Mouse (Mus musculus) left cerebral cortex, adult 9 months (tissue): ENCODE measurements at regions not wholly inside any gene's neighbourhood (a gene's known extent, or its start where the extent isn't known, plus 50 kb on each side); places are given as distances from the start of the nearest gene placed in this dataset.
"Not testable (repeated sequence)": the region's sequence is repeated elsewhere in the genome, so short reads cannot be mapped to it uniquely, and the experiment has no call there.

Experiments used
- DNase-seq, 2 experiments: peaks; one replicate each; pipeline ENCODE4 v3.0.0; 2022; ENCODE audit warnings: low spot score in 2 of 2

DNA sequence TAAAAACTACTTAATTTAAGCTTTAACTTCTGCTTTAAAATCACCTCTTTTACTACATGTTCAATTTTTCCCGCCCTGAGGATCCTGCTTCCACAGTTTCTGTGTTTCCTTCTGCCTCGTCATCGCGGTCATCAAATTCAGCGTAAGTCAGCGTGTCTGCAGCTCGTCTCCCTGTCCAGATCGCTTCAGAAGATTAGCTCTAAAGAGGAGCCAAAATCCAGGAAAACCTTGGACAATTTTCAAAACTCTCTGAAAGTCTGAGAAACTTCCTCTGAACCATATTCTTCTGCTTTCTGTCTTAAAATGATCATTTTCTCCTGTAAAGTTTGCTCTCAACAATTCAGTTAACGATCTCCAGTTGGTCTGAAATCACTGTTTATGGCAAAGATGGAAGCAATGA is 196.2 kb upstream of the Speer4f2 start:
- no peak for DNase-seq

DNA sequence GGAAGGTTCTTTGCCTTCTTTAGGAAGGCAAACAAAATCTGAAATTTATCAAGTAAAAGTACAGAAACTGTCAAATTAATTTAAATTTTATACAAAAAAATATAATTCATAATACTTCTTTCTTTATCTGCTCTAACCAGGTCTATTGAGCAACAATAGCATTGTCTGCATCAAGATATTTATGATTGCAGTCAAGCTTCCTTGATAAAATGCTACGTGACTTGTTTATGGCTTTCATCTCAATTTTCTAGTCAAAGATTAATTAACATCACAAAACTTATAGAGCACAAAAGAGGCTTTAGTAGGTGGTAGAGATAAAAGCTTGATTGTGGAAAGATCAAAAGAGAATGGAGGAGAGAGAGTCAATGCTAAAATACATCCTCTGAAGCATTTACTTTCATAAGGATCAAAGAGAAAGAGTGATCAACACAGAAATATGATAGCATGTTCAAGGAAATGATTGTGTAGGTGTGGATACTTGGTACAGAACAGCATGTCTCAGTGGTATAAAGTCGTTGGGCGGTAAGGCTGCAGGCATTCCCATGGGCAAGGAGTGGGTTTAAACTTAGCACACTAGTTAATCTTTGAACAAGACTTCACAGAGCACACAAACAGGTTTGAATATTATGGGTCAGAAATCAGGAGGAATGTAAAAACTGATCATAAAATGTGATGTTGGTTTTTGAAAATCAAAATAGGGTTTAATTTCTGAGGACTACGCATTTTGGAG is 164.3 kb upstream of the Speer4f2 start:
- DNase-seq: no peak

DNA sequence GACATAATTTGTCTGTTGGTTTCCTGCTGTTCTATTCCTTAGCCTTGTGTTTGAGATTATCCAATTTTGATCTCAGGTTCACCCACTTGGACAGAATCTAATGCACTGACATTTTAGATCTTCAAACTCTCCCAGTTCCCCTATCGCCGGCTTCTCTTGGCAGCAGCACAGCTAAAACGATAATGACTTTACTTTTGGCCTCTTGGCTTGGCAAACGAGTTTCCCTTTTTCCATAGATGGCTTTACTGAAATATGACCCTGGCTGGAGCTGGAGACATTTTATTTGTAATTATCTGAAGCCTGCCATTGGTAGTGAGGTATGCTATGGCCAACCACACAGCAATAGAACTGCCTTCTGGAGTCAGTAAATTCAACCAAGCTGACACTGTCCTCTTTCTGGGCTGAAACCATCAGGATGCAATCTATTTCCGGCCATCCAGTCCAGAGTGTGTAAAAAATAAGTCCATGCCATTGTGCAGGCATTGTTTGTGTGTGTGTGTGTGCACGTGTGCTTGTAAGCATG is 162.2 kb upstream of the Speer4f2 start:
- no peak for DNase-seq

DNA sequence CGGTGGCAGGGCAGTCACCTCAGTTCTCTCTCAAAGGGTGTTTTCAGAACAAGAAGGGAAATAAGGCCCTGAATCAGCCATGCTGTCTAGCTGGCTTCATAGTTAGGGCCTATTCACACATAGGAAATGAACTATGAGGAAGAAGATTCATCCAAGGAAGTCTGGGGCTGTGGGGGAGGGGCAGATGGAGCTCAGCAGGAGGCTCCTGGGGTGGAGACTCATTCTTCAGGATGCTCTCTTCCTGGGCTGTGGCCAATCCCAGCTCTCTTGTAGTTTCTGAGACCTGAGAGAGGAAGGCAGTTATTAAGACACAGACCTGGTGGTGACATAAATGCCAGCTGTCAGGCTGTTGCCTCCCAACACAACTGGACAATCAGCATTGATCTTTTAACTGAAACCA is 149.4 kb upstream of the Speer4f2 start:
- not testable (repeated sequence) for DNase-seq

DNA sequence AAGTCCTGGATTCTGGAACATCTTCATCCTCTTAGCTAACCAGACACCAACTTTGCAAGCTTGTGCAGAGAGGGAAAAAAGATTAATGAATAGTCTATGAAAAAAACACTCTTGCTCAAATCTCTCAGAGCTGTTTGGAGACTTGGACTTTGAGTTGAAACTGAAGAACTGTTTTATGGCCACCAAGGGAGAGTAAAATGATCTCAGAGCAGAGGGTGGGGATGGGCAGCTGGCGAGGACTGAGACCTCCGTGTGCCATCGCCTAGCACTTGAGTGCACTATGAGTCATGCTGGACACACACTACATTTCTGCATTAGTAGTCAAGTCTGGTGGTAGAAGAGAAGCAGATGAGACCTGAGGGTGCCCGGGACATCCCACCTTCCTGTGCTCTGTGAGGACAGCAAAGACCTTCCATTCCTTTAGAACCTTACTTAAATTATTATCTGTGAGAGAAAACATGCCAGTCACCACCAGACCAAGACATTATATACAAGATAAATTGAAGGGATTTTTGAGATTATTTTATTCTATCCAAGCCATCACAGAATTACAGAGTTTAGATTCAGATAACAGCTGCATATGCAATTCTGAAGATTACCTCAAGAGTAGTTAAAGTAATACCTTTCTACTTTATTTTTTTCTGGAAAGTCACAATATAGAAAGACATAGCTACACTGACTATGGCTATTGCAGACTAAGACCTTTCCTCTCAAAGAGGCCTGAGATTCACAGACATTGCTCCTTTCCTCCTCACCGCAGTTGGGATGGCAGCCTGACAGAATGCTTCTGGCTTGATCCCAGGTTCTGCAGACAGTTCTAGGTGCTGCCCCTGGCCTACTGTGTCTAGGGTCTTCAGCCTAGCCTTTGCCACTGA is 125.0 kb upstream of the Speer4f2 start:
- DNase-seq: no peak

DNA sequence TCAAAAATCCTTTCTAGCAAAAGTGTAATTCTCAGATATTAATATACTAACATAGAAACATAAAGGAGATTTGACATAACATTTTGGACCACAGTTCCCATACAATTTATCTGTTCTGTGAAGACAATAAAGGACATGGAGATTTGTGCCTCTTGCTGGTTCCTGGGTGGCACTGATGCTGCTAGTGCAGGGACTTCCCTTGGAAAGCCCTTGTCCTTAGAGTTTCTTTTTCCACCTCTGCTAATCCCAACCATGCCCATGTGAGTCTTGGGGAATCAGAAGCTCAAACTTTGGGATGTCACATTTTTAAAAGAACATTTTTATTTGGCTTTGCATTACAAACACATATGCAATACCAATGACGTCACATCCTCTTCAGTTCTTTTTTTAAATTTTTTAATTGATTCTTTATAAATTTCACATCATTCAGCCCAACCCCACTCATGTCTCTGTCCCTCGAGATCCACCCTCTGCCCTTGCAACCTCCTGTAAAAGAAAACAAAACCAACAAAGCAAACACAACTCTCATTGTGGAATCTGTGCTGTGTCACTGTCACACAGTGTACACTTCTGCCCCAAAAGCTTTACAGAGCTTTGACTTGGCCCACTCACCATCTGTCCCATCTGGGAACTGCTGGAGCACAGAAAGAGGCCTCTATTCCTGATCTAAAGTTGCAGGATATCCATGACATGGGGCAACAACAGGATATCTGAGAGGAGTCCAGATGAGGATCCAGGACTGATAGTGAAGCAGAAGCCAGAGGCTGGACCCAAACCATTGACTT is 112.2 kb upstream of the Speer4f2 start:
- DNase-seq: no peak

DNA sequence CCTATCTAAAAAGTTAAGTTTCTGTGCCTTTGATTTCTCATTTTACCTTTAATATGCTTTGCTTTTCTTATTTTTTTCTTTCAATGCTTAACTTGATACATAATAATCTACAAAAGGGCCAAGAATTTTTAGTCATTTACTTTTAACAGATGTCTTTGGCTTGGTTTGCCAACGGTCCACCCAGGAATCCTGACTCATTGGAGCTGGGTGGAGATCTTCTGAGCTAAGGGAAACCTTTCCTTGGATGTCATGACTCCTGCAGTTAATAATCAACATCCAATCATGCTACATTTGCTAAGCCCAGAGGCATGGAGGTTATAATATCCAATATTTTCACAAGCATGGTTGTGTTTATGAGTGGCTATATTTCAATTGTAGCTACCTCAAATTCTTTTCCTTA is 110.9 kb upstream of the Speer4f2 start:
- DNase-seq: no peak

DNA sequence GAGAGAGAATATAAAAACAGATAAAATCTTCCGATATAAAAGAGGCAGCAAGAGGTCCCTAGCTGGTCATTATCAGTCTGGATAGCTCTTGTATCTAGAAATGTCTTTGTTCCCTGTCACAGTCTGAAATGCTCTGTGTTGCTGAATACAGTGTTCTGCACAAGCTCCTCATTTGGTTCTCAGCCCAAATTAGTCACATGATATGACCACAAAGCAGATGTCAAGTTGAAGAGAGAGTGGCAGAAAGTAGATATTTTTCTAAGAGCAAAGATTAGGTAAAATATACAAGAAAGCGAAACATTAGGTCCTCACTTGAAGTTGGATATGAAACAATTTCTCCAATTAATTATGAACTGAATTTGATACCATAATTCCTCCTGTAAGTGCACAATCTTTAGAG is 101.8 kb upstream of the Speer4f2 start:
- DNase-seq: no peak

DNA sequence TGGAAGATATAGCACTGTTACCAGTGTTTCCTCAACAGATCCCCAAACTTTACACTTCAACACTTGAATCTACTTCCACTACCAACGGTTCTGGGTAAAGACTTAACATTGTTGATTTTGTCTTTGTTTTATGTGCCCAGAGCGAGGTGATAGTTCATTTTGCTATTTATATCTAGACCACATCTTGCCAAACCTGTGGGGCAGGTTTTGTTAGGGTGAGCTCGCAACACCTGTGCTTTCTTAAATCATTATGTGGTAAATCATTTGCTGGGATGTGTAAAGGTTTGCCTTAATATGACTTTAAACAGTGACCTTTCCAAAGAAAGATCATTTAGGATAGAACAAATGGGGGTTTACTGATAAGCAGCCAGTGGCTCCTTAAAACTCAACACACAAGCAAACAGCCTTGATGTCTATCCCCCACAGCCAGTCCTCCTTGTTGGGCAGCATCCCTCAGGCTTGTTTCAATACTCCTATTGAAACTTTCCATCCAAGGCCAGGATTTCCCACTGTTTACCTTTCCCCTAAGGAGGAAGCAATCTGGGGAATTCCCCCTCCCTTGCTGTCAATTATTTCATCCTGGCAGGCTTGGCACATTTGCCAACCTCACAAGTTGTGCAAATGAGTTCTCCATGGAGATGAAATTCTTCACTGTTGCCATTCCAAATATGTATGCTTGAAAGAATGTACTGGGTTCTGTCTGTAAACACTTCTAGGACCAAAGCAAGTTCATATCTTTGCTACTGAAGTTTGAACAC is 101.1 kb upstream of the Speer4f2 start:
- DNase-seq: no peak

DNA sequence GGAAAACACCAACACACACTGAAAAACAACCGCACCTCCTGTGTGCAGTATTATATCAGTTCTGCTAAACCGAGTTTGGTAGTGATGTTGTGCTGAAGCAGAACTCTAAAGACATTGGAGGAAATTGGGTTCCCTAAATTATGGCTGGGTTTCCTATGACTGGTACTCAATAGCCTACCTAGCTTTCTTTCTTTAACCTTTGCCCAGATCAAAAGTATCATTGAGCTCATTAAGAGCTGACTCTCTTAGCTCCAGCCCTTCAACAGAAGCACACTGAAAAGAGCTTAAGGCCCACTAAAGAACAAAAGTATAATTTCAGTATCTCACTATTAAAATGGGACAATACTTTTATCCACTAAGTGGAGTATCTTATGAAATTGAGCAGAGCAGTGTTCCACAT is 97.6 kb upstream of the Speer4f2 start:
- DNase-seq: no peak

DNA sequence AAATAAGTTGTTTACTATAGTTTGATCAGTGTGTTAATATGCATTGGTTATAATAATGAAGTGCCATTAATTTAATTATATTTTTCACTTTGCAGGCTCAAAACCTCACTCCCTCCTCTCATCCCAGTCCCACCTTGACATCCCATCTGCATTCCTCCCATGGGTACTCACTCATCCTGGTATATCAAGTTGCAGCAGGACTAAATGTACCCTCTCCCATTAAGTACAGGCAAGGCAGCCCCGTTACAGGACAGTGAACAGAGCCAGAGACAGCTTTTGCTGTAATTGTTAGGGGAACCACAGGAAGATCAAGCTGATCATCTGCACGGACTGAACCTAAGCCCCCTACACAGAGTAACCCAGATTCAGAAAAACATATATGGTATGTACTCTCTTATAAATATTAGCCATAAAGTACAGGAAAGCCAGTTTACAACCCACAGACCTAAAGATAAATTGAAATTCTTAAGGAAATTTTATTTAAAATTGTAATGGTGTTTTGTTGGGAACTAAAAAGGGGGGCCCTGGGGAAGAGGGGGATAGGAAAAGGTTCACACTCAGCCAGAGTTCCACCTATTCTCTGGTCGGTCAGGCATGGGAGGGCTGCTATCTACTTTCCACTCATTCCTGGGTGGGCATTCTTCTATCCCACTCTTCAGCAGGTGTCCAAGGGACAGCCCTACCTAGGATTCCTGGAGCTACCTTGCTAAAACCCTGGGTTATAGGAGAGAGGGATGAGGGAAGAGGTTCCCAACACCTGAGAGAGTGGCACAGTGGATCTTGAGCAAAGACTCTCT is 96.0 kb upstream of the Speer4f2 start:
- DNase-seq: no peak

DNA sequence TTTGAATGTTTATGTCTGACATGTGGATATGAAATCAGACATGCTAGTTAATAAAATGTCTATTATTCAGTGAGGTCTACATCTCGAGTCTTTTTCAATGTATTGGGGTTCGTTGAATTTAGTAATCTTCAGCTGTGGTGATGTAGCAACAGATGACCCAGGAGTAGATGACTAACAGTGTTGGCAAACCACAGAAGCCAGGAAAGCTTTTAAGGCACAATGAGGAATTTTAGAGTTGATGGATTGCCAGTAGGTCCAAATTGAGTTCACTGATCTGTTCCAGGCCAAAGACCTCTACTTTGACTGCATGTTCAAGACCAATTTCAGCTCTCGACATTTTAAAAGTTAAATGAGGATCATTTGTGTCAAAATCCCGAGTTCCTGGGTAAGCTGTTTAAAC is 92.8 kb upstream of the Speer4f2 start:
- DNase-seq: no peak

DNA sequence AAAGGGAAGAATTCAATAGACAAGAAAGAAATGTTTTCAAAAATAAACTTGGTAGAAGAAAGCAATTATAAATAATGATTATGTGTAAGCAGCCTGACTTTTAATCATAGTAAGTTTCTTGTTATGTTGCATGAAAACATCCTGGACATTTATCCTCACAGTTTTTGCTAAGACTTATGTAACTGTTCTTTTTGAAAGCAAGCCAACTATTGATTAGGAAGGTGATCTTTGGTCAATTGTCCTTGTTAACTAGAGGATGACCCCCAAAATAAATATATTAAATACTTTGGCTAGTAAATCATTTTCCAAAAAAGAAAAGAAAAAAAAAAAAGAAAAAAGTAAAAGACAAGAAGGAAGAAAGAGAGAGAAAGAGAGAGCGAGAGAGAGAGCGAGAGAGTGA is 92.0 kb upstream of the Speer4f2 start:
- DNase-seq: no peak

DNA sequence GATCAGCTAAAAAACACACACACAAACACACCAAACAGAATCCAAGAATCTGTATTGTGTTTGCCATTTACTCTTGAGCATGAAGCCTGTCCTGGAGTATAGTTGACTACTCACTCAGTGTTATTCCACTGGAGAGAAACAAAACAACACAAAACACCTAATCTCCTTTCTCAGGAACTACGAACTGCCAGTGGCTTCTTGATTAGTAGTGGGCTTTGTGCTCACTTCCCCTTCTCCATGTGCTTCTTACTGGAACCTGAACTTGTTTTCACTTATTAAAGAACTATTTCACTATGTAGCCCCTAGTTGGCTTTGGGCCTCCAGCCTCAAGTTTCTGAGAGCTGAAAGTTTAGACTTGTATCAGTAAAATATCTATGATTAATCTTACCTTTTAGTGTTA is 84.0 kb upstream of the Speer4f2 start:
- DNase-seq: no peak

DNA sequence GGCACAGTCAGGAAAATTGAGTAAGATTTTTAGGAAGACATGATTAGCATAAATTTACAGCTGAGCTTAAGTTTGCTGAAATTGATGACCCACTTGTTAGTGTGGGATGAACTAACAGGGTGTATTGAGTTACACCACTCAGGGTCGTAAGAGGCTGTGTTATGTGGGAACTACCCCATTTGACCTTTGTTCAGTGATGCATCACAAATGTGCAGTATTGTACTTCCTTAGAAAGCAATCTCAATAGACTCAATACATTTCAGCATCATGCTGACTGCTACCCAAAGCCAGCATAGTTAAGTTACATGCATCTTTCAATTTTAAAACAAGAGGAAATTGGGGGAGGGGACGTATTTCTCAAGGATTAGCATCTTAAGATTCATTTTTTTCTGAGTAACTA is 80.4 kb upstream of the Speer4f2 start:
- no peak for DNase-seq

DNA sequence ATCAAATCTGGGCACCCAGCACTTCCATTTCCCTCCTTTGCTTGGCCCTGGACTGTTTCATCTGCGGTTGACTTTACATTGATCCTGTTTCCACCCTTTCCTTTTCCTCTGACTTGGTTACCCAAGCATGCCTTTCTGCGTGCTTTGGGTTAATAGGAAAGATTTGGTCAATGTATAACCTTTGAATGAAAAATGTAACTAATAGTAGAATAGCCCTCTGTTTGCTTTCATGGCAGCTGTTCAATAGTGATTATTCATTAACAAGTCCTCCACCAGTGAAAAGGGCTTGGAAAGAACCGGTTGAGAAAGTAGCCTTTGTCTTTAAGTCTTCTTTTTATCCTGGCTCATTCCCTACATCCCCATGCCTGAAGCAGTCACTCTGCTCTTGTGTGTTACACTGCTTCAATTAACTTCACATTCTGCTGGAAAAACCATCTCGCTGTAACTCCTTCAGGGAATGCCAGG is 76.4 kb upstream of the Speer4f2 start:
- no peak for DNase-seq

DNA sequence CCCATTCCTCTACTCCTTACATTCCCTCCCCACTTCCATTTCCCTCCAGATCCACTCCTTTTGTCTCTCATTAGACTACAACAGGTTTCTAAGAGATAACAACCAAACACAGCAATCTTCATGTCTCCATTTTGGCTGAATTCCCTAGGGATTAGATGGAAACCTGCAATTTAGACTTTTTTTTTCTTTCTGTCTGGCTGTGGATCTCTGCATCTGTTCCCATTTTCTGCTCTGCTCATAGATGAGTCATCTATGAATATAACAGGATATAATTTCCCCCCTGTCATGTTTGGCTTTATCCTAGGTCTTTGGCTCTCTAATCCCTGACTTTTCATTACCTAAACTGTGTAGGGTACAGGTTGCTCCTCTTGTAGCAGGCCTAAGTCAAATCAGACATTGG is 73.1 kb upstream of the Speer4f2 start:
- peak in 1 of 2 experiments; percentile 38 for DNase-seq

DNA sequence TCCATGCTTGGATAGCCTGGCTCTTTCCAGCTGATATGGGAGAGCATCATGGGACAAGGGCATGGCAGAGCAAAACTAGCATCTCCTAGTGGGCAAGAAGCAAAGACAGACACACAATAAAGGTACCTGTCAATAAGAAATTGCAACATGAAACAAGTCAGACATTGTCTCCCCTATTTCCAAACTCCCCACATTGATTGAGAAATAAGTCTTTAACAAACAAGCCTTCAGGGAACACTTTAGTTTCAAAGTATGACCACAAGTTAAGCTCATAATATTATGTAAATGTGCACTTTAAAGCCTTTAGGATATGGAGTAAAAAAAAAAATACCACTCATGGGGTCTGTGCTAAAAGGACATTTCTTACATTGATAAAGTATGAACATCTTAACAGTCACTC is 51.5 kb upstream of the Speer4f2 start:
- DNase-seq: no peak
